Mouse (Mus musculus) left cerebral cortex, adult 8-10 months (tissue): ENCODE measurements around the gene Prdx6. TPM values are rescaled to one million over a fixed set of nuclear protein-coding genes. Genes with fewer than 3 reads are reported as not detected.

Experiments used
- total RNA-seq, 4 experiments: library from RNA; stranded (reverse); gene quantifications; 2 replicates each; pipeline ENCODE4 v1.2.4; 2022

The Prdx6 gene
- total RNA-seq, 4 experiments from 2014 or later, result 344 to 455 (median 377) TPM

Other genes starting within 250 kb of the Prdx6 start
- 10 to 100 TPM; 20.1 to 25.1 (median 21.3) TPM for gene Zbtb37, start 216.4 kb downstream of the Prdx6 start, total RNA-seq
- gene Dars2, start 180.6 kb downstream of the Prdx6 start, total RNA-seq, result 10 to 100 TPM; 20.4 to 27.5 (median 24.7) TPM
- gene Cenpl, start 180.5 kb downstream of the Prdx6 start, total RNA-seq, result 1 to 10 TPM; 1.6 to 2.7 (median 1.7) TPM
- gene Klhl20, start 119.7 kb downstream of the Prdx6 start, total RNA-seq, result 10 to 100 TPM; 16.5 to 19.5 (median 17.6) TPM
- 10 to 100 TPM; 69.2 to 76.3 (median 74.0) TPM for gene Ankrd45, start 108.5 kb downstream of the Prdx6 start, total RNA-seq
- gene Tex50, start 91.9 kb downstream of the Prdx6 start, total RNA-seq, result under 1 TPM in 1 of 4 experiments, not detected in 3; 0.37 TPM
- not detected for gene Tnfsf4, start 144.2 kb upstream of the Prdx6 start, total RNA-seq
- not detected for gene Tnfsf18, start 243.4 kb upstream of the Prdx6 start, total RNA-seq